Mouse (Mus musculus) lung, postnatal 36 days (tissue): ENCODE data around the gene Diras2.

Experiments used
- DNase-seq: peaks from one replicate; pipeline ENCODE4 v3.0.0; 2022; ENCODE audit warnings: mixed read lengths

The Diras2 gene

GRCm38 (mm10) chr13:52457177-52457888 is 73.7 kb downstream of the Diras2 start:
- no peak for DNase-seq

GRCm38 (mm10) chr13:52455329-52455728 is 75.8 kb downstream of the Diras2 start:
- DNase-seq, result peak; percentile 22

GRCm38 (mm10) chr13:52454708-52455250 is 76.3 kb downstream of the Diras2 start:
- DNase-seq, result no peak
